Mouse (Mus musculus) inflammation-experienced regulatory T-cells, adult 6 months (primary cell): Measurements from ENCODE around the gene Ednrb. TPM values are rescaled to one million over a fixed set of nuclear protein-coding genes. Genes with fewer than 3 reads are reported as not detected.

ENCODE experiments used
- ATAC-seq: one replicate; pipeline ENCODE4 v1.8.0; 2017
- polyA plus RNA-seq, 3 experiments: library from polyadenylated mRNA; unstranded; fragments of 100-300 nt; shearing (Covaris generic); gene quantifications; one replicate each; pipeline ENCODE4 v1.2.1; 2017

Gene Ednrb
- polyA plus RNA-seq = not detected

- no peak for ATAC-seq
Observed at GRCm38 (mm10) chr14:103844011-103844549, at the start of gene Ednrb. Ednrb (minus strand) TSS chr14:103844402.

GRCm38 (mm10) chr14:103892411-103892938 lies 48.3 kb upstream of the Ednrb start:
- no peak for ATAC-seq

GRCm38 (mm10) chr14:103890761-103891160 lies 46.6 kb upstream of the Ednrb start:
- ATAC-seq = no peak

GRCm38 (mm10) chr14:103884892-103885575 lies 40.8 kb upstream of the Ednrb start:
- ATAC-seq = no peak

GRCm38 (mm10) chr14:103882943-103883342 lies 38.7 kb upstream of the Ednrb start:
- no peak for ATAC-seq

- ATAC-seq = no peak
Observed at GRCm38 (mm10) chr14:103877117-103877516, 32.9 kb upstream of the Ednrb start.

- no peak for ATAC-seq
Observed at GRCm38 (mm10) chr14:103876598-103876997, 32.4 kb upstream of the Ednrb start.

GRCm38 (mm10) chr14:103866636-103867035 lies 22.4 kb upstream of the Ednrb start:
- no peak for ATAC-seq

- ATAC-seq = no peak
Observed at GRCm38 (mm10) chr14:103865226-103865625, 21.0 kb upstream of the Ednrb start.

GRCm38 (mm10) chr14:103850071-103850845 lies 6.1 kb upstream of the Ednrb start:
- ATAC-seq = peak; percentile 60

GRCm38 (mm10) chr14:103845716-103846115 lies 1.5 kb upstream of the Ednrb start:
- no peak for ATAC-seq

GRCm38 (mm10) chr14:103844944-103845343 lies 742 bp upstream of the Ednrb start:
- no peak for ATAC-seq

GRCm38 (mm10) chr14:103843371-103844001 lies 716 bp downstream of the Ednrb start:
- no peak for ATAC-seq

- no peak for ATAC-seq
Observed at GRCm38 (mm10) chr14:103842896-103843295, 1.3 kb downstream of the Ednrb start.

GRCm38 (mm10) chr14:103840436-103840835 lies 3.8 kb downstream of the Ednrb start:
- ATAC-seq = no peak

- ATAC-seq = no peak
Observed at GRCm38 (mm10) chr14:103838887-103839286, 5.3 kb downstream of the Ednrb start.

- ATAC-seq = no peak
Observed at GRCm38 (mm10) chr14:103834589-103834988, 9.6 kb downstream of the Ednrb start.

GRCm38 (mm10) chr14:103834147-103834546 lies 10.1 kb downstream of the Ednrb start:
- ATAC-seq = no peak

- no peak for ATAC-seq
Observed at GRCm38 (mm10) chr14:103832472-103832871, 11.7 kb downstream of the Ednrb start.

GRCm38 (mm10) chr14:103831007-103831406 lies 13.2 kb downstream of the Ednrb start:
- ATAC-seq = no peak

- ATAC-seq = no peak
Observed at GRCm38 (mm10) chr14:103826343-103826742, 17.9 kb downstream of the Ednrb start.

GRCm38 (mm10) chr14:103825934-103826333 lies 18.3 kb downstream of the Ednrb start:
- ATAC-seq = no peak

GRCm38 (mm10) chr14:103823501-103823900 lies 20.7 kb downstream of the Ednrb start:
- no peak for ATAC-seq
